Mouse (Mus musculus) fat pad, adult 2 months (tissue): ENCODE data around the gene Ube2r2.
A peak's percentile ranks its signal among the peaks of the same experiment; 100 is the strongest.

Experiments used
- DNase-seq: peaks from one replicate; pipeline ENCODE4 v3.0.0-alpha.2; 2011; ENCODE audit warnings: low read depth, low spot score; ENCODE audit errors: extremely low read depth

Ube2r2 gene

DNA sequence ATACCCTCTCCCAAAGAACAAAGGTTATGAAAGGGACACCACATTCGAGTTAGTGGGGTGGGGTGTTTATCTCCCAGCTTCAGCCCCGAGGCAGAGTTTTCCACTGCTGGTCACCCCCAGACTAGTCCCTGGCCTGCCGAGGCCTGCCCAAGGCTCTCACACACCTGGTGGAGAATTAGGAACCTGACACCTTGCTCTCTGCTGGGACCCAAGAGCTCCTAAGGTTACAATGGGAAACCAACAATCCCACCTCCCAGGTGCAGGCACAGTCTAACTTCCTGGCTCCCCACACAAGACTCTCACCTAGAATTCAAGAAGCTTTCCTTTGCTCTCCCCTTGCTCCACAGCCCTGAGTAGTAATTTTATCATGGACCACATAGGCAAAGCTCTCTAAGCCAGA is 18.7 kb upstream of the Ube2r2 start:
- DNase-seq, result no peak

DNA sequence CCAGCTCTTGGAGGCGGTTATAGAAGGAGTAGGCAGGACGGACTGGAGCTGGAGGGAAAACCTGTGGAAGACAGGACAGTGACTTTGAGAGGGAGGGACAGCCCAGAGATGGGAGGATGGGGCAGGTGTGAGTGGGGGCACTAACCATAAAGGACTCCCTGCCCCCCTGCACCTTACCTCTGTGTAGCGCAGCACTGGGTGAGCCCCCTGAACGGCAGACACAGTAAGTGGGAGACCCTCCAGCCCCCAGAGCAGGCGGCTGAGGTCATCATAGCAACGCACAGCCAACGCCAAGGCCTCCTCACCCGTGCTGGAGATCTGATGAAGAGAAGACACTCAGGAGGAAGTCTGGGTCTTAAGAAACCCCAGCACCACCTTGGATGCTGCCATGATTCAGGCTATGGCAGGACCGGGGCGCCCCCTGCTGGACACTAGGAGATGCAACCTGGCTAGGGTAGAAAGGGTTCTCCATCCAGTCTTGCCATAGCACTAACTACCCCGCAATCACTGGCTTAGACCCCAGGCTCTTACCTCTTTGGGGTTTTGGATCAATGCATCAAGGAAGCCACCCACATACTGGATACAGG is 16.7 kb upstream of the Ube2r2 start:
- DNase-seq, result no peak

DNA sequence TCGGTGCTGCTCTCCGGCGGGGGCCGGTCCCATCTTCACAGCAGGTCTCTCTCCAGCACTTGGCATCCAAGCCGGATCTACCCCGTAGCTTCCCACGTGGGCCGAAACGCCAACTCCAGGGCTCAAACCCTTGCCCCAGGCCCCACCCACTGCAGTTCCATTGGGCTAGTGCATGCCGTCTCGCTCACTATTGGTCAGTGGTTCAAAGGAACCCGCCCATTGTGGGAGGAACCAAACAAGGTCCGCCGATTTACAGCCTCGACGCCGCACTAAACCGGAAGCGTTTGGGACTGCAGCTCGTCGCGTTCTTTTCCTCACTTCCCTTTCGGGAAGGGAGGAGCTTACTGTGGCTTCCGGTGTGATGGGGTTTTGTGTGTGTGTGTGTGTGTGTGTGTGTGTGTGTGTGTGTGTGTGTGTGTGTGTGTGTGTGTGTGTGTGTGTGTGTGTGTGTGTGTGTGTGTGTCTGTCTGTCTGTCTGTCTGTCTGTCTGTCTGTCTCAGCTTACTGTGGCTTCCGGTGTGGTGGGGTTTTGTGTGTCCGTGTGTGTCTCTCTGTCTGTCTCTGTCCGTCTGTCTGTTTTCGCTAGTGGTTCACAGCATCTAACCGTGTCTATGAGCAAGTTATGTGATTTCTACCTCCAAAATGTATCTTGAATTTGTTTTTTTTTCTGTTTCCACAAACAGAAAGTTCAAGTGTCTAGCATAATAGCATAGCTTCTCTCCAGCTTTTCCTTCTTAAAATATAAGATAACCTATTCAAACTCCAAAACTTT is 11.2 kb upstream of the Ube2r2 start, which contains the start of gene Nol6:
TSS of gene Nol6 (minus strand) at position 276 of the 772 bp plus-strand sequence.
- peak; percentile 94 for DNase-seq

DNA sequence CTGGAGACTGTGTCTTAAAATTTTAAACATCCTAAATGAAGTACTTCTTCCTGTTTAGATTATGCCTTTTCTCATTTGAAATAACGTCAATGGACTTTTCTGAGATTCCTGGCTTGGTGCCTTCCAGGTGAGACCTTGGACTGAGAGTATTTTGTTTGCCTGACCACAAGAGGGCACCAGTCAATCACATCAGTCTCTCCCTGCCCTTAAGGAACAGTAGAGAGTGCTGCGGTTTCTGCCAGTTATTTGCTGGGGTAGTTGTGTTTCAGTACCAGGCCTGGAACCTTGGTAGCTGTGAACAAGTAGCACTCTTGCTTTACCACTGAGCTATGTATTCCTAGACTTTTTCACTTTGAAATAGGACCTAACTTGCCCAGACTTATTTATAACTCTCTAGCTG is 6.1 kb upstream of the Ube2r2 start:
- DNase-seq, result no peak

DNA sequence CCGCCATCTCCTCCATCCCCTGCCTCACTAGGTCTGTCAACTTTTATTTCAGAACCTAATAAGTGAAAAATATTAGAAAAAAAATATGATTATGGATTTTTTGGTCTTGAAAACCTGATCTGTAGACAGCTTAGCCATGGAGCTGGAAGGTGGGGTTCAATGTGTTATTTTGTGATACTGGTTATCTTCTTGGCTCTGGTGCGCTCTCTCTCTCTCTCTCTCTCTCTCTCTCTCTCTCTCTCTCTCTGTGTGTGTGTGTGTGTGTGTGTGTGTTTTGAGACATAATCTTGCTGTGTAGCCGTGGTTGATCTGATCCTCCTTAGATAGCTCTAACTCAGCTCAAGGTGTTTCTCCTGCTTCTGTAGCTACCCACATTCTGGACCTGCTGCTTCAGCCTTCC is 5.7 kb upstream of the Ube2r2 start:
- no peak for DNase-seq

DNA sequence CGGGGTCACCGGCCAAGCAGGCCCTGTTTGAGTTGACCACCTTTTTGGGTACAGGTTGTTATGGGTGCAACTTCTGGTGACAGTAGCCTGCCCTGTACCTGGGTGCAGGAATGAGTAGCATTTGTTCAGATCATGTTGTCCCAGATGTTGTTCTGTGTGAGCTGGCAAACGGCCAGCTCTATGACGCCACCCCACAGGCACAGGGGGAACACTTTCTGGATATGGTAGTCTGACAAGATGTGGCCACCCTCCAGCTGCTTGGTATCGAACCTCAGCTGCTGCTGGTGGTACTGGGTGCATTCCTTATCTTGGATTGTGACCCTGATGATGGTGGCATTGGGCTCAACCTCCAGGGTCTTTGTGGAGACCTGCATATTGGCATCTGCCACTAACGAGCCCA is 3.1 kb upstream of the Ube2r2 start:
- DNase-seq, result no peak

DNA sequence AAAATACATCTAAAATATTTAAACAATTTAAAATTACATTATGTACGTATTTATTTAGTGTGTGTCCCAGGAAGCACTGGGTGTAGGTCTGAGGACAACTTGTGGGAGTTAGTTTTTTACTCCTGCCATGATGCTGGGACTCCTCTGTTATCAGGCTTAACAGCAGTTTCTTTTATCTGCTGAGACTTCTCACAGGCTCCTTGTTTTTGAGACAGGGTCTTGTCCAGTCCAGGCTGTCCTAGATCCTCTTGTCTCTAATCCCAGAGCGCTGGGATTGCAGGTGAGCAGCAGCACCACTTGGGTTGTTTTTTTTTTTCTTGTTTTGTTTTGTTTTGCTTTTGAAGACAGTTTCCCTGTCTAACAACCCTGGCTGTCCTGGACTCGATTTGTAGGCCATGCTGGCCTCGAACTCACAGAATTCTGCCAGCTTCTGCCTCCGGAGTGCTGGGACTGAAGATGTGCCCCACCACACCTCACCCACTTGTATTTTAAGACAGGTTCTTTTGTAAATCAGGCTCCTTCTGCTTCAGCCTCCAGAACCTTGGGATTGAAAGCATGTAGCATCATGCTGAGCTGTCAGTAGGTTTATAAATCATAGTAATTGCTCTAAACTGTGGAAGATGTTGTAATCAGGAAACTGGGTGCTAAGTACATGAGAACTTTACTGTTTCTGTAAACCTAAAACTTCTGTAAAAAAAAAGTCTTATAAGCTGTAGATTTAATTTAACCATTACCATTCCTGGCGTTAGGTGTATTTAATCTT is 1.8 kb upstream of the Ube2r2 start:
- peak; percentile 81 for DNase-seq

DNA sequence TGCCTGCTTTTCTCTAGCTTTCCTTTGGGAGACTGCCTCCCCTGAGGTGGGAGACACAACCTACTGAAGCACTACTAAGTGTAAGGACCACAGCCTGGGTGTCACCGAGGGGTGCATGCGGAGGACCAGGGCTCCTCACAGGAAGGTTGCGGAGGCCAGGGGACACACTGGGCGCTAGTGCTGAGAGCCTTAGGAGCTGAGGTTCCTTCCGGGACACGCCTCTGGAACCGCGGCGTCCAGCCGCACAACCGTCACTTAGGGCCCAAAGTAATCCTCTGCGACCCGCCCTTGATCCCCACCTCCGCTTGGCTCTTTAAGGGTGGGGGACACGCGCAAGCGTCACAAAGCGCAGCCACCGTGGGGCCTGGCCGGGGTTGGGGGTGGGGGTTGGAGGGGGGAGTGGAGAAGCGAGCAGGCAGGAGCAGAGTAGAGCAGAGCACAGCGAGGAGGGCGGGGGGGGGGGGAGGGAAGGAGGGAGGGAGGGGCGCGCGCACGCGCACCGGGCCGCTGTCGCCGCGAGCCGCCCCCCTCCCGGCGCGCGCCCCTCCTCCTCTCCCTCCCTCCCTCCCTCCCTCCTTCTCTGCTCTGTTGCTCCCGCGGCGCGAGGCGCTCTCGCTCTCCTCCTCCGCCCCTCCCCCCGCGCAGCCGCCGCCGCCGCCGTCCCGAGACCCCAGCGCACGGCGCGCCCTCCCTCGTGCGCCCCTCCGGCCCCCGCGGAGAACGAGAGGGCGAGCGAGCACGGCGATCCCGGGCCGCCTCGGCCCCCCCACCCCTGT is 420 bp upstream of the Ube2r2 start:
- no peak for DNase-seq

DNA sequence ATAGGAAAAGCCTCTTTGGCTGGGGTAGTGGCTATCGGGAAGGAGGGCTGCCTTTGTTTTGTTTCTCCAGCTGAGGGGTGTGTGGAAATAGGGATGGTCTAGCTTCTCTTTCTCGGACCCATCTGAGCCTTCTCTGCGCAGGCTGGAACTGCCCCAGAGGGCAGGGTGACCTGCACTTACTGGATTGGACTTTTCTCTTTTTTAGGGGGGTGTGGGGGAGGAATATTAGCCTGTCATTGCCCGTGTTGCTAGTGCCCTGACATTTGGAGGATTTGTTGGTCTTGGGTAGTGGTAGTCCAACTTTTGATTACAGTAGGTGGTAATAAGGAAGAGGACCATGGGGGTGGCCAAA is 887 bp downstream of the Ube2r2 start:
- DNase-seq, result no peak

DNA sequence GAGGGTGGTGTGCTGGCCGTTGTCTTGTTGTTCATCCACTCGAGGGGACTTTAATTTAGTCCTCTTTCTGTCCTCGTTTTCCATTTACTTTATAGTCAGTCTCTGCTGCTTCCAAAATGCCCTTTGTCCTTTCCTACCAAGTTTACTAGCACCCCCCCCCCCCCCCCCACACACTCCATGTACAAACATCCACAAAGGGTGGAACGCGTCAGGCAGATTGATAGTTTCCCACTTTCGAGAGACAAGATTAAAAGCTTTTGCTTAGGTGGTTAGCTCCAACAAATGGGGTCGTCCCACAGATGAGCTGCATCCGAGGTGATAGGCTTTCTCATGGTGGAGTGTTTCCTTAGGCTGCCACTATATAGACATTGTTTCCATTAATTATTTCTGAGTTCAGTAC is 1.3 kb downstream of the Ube2r2 start:
- DNase-seq, result no peak

DNA sequence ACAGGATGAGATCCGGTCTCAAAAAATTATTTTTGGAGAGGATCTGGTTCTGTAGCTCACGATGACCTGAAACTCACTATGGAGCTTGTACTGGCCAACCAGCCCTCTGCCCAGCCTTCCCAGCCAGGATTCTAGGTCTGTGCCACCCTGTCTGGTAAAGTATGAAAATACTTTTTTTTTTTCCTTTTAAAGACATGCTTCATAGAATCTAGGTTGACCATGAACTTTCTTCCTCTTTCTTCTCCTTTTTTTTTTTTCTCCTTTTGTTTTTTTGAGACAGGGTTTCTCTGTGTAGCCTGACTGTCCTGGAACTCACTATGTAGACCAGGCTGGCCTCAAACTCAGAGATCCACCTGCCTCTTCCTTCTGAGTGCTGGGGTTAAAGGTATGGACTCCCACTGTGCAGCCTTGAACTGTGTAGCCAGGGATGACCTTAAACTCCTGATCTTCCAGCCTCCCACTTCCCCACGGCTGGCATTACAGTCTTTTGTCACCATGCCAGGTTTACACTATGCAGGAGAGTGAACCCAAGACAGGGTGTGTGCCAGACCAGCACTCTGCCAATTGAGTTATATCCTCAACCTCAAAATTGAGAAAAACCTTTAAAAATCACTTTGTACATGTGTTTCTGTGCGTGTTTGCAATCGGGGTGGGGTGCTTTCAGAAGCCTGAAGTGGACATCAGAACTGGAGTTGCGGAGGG is 4.8 kb downstream of the Ube2r2 start:
- no peak for DNase-seq

DNA sequence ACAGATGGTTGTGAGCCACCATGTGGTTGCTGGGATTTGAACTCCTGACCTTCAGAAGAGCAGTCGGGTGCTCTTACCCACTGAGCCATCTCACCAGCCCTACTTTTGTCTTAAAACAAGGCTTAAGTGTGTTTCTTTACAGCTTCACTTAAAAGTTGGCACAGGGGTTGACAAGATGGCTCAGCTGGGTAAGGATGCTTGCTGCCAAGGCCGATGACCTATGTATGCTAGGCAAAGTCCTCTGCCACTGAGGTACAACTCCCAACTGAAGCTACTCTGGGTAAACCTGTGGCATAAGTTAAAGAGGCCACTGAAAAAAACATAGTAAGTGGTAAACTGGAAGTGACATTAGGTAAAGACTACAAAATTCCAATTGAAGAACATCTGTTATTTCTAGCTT is 7.1 kb downstream of the Ube2r2 start:
- no peak for DNase-seq

DNA sequence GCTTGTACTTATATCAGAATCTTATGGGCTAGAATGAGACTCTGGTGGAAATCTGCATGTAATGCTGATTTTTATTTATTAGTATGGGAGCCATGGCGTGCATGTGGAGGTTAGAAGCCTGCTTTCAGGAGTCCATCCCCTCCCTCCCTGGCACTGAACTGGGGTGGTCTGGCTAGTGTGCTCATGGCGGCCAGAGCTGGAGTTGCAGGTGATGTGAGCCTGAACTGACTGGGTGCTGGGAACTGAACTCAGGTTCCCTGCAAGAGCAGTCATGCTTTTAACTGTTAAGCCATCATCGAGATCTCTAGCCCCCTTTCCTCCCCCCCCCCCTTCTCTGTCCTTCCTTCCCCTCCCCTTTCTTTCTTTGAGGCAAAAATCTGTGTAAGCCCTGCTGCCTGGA is 14.3 kb downstream of the Ube2r2 start:
- DNase-seq, result no peak

DNA sequence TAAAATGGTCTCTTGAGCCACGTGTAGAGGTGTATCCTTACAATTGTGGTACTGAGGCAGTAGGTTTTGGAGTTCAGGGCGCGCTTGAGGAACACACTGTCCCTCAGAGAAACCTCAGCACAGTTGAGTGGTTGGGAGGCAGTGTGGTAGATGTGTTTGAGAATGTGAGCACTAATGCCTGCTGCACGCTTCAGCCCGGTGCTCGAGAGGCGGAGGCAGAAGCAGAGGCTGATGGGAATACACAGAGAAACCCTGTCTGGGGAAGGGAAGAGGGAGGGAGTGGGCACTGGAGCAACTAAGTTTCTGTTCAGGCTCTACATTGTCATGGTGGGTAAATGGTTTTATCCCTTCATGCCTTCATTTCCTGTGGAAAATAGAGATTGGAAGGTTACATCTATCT is 15.6 kb downstream of the Ube2r2 start:
- no peak for DNase-seq

DNA sequence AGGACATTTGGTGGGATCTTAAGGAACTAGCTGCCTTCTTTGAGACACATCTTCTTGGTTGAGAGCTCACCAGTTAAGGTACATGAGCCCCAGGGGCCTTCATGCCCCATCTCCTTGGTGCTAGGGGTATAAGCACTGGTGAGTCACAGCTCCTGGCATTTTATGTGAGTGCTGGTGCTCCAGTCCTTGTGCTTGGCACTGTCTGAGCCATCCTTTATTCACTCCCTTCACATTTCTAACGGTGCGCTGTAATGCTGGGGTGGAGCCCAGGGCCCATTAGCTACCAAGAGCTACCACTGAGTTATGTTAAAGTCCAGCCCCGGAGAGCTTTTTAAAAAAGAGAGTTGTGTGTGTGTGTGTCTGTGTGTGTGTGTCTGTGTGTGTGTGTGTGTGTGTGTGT is 17.6 kb downstream of the Ube2r2 start:
- DNase-seq, result no peak

DNA sequence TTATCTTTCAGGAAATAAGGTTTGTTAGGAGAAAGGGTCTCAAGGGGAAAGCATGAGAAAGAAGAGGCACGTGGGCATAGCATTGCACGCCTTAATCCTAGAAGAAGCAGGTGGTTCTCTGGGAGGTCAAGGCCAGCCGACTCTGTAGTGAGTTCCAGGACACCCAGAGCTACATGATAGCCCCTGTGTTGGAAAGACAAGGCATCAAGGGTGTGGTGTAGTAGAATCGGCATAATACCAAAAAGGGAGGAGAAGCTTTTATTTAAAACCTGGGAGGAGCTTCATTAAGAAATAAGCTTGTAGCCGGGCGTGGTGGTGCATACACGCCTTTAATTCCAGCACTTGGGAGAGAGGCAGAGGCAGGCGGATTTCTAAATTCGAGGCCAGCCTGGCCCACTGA is 21.4 kb downstream of the Ube2r2 start:
- DNase-seq, result no peak

DNA sequence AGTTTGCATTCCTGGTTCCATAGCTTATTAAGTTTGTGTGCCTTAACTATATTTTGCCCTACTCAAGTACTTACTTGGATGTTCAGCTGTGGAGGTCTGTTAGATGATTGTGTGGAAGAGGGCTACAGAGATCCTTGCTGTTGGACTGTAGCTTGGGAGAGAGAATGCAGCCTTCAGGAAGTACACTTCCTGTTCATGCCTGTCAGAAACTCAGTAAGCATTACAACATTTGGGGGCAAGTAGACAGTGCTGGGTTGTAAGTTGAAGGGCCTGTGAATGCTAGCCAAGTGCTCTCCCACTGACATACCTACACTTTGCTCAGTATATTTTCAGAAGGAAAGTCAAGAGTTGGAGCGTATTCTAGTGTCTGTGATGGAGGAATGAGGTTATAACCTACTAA is 22.7 kb downstream of the Ube2r2 start:
- DNase-seq, result no peak

DNA sequence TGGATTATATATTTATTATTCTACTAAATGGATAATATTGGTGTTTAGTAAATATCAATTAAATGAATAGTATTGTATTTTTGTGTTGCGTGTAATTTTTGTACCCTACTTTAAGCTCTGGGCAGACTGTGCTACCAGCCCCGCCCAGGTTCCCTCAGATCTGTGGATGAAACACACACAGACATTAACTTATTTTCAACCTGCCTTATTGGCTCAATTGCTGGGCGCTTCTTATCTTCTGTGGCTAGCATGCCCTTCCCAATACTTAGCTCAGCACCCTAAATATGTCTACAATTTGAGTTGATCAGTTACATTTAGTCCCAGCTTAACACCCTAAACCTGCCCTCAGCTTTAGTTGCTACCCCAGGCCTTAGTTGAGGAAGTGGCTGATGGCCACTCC is 25.7 kb downstream of the Ube2r2 start:
- DNase-seq, result no peak

DNA sequence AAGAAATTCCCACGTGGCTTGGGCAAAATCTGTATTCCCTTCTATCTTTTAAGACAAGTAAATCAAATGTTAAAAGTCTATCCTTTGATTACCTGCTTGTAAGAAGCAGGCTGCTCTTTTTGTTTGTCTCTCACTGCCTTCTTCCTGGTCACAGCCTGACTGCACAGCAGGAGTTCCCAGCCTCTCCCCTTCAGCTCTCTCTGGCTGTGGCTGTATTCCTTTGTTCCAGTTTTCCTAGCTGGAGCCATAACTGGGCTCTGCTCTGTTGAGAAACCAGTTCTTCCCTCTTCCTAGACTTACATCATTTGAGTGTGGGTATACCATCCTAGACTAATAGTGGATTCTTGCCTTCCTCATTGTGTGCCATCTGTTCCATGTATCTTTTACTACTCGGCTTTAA is 29.4 kb downstream of the Ube2r2 start:
- no peak for DNase-seq

DNA sequence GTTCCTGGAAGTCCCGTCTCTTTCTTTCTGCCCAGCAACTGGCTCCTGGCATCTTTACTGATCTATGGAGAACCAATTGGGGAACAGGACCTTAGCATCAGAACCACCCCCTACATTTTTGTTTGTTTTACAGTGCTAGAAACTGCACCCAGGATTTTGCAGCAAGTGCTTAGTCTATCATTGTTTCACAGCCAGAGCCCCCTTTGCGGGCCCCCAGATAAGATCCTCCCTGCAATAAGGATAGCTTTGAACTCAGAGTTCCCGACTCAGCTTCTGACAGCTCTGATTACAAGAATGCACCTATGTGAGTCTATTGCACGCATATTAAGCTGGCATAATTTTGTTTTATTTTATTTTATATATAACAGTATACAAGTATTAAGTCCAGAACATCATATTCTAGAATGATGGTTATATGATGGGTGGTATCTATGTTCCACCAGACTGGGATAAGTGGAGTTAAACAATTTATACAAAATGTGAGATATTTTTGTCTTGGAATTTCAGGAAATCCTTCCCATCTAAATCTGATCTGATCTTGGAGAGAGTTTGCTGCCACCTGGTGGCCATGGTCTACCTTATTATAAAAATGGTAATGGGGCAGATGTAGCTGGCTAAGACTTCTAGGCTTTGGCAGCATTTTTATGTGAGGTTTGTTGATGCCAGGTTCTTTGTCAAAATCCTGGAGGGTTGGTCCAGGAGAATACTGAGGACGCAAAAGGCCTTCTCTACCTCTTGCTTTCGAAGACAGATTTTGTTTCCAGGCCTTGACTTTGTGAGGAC is 30.3 kb downstream of the Ube2r2 start:
- no peak for DNase-seq
